Mouse (Mus musculus): ENCODE results near the gene Trabd2b.

Trabd2b gene

DNA sequence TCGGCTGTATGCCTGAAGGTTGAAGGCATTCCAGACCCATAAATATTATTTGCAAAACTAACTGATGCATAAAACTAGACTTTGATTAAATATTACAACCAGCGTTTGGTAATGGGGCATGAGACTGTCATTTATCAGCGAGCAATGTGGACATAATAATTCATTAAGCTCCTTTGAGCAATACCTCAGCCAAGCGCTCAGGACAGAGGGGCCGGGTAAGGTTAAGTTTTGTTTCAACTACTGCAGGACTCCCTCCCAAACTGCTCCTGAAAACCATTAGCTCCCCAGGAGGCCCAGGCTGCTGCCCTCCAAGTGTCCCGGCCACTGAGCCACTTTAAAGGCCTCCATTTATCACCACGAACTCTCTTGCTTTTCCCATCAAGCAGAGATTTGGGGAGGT is 93.8 kb downstream of the Trabd2b start:
- no peak for DNase-seq

DNA sequence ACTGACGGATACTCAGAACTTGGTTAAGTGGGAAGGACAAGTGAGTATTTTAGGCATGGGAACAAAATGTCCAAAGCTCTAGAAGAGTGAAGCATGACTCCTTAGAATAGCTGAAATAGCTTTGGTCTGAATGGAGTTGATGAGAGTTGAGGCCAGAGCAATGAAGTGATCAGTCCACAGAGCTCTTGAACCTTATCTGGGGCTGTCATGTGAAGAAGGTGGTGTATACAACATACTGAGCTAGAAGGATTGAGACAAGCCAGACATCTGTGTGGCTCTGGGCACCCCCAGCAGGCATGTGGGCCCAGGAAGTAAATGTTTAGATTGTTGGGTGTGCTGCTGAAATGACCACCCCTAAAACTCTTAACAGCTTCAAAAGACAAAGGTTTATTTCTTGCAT is 94.5 kb downstream of the Trabd2b start:
- DNase-seq: no peak

DNA sequence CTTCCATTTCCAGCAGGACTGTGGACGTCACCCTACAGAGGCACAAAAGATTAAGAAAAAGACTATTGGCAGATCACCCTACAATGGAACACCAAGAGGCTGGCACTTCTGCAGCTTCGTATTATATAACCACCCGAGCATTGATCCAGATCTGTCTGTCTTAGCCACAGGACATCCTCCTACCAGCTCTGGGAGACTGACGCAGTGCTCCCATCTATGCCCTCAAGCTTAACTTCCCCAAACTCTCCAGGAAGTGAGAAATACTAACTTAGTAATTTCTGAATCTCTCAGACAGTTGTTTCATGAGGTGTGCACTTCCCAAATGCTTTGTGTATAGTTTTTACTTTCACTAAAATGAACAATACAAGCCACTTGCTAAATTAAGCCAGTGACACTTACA is 95.1 kb downstream of the Trabd2b start:
- DNase-seq: no peak

DNA sequence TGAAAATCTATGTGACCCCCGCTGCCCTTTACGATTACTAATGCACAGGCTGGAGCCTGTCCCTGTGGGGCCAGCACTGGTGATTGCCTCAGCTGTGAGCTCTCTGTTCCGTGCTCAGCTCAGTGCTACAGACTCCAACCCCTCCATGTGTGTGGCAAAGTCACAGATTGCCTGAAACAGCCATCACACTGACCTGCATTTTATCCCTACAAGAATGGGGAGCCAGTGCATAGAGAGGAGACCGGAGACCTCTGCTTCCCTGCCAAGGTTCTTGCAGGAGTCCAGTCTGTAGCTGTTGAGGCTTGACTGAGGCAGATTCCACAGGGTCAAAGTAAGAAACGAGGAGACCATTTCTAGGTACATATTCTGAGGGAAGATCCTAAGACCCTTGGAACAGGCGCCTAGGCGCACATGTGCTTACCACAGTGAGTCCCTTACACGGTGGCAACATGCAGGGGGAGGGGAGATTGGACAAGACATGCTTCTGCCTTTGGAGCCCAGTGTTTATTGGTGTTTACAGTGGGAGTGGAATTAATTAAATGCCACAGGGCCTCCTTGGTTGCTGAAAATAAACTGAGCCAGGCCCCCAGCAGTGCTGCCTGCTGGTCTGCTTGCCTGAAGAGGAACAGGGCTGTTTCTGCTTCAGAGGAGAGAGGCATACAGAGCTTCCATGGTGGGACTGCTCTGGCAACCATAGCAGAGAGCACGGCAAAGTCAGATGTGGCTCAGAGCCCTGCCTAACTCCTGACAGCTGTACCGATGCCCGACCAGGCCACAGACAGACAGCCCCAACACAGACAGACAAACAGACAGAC is 97.9 kb downstream of the Trabd2b start:
- DNase-seq: no peak

DNA sequence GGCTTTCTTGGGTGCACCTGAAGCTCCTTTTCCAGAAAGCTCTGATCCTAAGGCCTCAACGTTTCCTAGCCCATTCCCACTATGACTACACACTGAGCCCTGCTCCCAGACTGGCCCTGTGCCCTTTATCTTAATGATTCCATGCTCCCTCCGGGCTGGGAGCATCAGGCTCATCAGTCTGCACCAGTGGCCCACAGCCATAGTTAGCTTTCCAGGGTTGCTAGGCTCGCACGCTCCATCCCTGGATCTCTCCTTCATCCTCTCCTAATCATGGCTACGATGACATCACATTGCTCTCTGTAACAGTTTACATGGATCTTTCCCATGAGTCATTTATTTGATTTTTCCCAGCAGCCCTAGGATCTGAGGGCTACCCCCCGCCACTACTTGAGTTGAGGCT is 103.1 kb downstream of the Trabd2b start:
- no peak for DNase-seq

DNA sequence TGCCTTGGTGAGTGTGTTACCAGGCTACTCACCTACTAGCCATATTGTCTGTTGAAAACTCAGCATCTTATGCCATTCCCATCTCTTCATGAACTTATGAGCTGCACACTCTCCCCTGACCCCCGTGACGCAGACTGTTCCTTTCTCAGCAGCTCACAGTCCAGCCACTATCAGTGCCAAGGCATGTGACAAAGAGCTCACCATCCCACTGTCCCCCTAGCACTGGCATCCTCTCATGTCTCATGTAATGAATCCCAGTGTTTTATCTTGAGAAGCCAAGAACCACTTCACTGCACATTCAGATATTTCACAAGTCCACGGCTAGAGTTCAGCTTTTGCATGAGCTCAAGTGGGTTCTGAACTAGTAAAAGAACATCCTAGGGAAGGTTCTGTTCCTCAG is 105.1 kb downstream of the Trabd2b start:
- no peak for DNase-seq

DNA sequence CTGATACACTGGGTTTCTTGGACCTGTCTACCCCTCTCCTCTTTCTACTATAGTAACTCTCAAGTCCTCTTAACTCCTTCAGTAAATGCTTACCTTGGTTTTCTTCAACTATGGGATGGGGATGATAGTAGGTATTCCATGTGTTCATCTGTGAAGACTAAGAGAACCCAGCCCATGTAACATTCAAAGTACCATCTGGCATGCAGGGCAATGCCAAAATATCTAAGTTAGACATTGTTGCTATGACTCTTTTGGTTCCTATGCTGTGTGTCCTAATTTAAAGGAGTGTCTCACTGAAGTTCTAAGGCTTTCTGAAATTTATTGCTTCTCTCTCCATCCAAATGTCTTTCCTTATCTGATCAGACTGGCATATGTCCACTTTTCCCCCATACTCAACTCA is 106.6 kb downstream of the Trabd2b start:
- DNase-seq: no peak

DNA sequence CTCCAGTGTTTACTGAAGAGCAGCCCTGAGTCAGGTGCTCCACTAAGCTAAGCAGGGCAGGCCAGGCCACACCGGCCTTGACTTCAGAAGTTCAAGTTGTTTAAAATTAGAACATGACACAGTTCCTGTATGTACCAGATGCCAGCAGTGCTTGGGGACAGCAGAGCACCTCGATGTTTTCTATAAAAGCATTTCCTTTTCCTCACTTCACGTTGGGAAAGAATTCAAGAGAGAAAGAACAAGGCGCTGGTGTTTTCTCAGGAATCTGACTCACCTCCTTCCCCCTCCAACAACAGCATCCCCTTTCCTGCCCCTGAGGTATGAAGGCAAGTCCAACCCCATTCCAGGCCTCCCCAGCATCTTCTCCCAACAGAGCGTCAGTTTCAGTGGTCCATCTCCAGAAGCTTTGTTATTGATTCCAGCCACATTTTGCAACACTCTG is 108.8 kb downstream of the Trabd2b start:
- DNase-seq: no peak

DNA sequence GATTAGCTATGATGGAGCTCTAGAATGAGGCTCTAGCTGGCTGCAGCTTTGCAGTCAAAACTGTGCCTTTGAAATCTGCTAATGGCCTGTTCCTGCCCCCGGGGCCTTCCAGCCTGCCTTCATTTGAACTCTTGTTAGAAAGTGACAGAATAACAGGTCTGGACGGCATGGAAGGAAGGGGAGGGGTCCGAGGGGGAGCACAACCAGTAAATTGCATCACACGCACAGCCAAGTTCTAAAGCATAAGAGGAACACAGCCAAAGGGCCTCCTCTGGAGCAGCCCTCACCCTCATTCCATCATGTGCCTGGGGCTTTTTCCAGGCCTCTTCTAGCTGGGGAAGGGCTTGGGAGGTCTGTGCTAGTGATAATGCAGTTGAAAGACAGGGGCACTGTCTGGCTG is 110.1 kb downstream of the Trabd2b start:
- no peak for DNase-seq

DNA sequence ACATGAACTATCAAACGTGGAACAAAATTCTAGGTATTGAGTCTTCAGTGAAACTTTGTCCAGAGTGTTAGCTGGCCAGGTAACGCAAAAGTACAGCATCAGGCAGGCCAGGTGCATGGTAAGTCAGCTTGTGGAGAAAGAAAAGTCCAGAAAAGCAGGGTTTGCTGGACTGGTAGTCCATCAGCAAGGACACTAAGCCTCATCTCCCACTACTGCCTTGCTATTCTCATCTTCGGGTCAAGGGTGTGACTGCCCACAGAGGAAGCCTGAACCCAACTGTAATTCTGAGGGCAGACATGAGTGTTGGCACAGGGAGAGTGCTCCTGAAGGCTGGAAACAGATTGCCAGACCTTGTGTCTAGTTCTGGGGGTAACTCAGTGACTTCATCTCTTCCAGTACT is 111.5 kb downstream of the Trabd2b start:
- DNase-seq: no peak

DNA sequence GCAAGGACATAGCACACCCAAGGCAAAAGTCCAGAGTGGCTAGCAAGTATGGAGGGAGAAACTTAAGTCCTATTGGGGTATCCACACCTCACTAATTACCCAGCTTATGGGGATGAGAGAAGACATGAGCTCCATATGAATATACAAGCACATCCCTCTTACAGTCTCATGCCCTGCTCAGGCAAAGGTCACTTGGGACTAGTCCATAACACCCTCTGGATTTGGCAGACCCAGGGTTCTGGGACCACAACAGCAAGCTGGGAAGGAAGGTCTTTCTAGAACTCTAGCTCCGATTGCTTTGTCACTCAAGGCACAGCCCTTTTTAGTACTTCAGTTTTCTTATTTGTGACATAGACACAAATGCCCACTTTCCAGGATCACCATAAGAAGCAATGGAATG is 112.0 kb downstream of the Trabd2b start:
- no peak for DNase-seq

DNA sequence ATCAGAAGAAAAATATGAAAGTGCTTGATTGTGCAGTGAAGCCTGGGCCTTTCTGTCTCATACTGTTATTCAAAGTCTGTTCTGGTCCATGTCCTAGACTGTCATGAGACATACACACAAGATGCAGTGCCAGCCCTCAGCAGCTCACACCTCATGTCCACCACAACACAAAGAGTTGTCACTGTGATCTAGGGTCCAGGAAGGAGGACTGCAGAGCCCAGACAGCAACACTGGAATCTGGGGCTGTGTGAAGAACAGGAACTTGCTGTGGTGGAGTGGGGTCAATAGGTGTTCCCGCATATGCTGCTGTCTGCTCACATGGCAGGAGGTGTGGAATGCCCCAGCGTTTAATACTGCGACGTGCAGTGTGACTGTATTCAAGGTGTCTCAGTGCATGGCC is 112.8 kb downstream of the Trabd2b start:
- DNase-seq: no peak

DNA sequence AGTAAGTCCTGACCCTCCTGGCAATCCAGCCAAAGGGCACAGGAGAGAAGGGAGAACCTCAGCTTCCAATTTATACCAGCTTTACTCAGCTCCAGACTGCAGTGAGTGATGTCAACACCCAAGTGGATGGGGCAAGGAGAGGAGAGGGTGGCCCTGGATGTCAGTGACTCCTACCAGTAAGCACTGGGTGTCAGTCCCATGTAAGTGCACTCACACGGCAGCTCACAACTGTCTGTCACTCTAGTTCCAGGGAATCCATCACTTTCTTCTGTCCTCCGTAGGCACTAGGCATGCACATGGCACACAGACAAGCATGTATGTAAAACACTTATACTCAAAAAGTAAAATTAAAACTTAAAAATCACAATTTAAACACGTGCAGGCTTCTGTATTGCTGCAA is 113.4 kb downstream of the Trabd2b start:
- DNase-seq: no peak

DNA sequence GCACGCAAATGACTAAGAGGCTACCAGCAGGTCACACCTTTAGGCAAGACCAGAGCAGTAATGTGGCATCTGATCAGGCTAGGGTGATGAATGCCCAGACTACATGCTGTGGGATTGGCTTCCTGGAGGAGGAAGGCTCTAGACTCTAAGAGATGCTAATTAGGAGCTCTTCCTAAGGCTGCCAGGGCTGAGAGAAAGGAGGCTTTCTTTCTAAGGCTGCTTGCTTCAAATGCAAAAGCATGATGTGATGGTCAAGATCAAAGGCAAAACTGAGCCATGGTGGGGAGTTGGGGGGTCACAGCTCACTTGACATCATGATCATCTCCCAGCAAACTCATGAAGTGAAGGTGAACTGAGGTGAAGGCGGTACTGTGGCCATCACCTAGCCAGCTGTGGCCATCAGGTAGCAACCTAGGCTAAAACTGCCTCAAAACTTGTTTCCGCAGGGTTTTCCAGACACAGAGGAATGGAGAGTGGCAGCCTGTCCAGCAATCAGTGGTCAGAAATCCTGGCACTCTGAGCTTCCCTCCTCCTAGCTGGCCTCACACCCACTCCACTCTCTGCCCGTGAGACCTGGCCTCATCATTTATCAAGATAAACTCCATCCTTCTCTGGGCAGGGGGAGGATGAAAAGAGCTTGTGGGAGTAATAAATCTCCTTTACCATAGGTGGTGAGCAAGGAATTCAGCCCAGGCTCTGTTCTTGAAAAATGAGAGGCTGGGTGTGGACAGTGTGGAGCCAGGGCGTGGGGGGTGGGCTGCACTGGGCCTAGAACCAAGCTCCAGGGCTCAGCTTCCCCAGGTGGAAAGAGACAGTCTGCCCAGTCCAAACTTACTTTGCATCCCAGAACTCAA is 117.0 kb downstream of the Trabd2b start:
- no peak for DNase-seq

DNA sequence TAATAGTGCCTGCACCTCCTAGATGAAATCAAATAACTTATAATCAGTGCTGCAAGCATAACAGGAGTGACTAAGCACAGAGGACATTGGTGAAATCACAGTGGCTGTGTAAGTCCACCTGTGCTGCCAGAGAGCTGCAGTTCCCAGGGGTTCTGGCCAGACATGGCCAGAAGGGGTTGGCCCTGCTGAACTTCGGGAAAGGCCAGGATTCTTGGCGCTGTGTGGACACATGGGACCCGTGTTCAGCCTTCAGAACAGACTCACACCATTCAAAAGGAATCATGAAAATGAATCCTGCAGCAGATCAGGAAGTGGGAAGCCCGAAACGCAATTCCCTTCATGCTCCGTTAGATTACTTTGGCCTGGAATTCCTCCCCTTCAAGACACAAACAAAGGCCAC is 125.1 kb downstream of the Trabd2b start:
- no peak for DNase-seq

DNA sequence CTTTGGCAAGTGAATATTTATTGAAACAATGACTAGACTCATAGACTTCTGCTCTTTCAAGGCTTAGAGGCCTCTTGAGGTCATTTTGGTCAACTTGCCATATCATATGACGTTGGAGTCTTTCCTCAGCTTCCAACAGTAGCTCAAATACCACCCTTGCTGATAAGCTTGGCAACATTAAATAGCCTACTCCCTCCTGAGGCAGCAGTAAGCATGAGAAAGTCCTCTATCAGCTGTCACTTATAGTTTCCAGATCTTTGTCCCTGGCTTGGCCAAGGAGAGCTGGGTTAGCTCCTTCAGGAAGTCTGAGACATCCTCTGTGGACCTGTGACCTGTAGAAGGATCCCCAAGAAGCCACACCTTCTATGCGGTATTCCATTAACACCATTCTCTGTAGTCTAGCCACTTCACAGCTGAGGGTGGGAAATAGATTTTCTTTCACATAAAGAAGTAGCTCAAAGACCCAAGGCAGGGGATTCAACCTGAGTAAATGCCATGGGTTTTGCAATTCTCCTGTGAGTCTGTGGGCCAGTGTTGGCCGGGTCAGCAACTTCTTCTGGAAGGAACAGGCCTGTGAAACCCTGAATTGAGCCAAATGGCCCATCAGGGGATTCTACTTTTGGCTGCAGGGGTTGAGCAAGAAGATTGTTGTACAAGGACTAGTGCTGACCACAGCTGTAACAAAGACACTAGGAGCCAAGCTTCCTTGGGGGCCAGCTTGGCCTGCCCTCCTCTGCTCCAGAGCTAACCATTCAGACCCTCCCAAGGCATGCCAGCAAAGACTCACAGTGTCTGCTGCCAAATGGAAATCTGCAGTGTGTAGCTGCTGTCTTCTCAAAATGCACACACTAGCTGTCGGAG is 127.6 kb downstream of the Trabd2b start:
- no peak for DNase-seq

DNA sequence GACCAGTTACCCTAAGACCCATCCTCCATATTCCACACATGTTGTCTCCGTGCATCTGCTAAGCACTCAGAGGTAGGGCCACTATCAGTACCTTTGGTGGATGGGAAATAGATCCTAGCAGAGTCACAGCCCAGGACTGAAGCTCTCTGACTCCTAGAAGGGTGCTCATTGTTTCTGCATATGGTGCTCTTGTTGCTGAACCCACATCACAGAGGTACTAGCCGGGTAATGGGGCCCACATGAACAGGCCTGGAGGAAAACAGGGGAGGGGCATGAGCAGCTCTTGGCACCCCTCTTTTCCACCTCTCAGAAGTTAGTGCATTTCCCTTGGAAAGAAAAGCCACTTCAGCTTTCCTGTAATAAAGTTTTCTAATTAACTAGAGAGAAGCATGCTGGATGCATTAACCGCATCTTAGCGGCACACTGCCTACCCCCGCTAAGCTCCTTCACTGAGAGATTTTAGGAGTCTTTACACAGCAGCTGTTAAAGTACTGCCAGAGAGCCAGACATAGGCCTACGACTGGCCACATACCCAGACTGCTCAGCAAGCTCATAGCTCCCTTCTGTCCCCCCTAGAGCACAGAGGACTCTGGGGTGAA is 131.0 kb downstream of the Trabd2b start:
- DNase-seq: no peak

DNA sequence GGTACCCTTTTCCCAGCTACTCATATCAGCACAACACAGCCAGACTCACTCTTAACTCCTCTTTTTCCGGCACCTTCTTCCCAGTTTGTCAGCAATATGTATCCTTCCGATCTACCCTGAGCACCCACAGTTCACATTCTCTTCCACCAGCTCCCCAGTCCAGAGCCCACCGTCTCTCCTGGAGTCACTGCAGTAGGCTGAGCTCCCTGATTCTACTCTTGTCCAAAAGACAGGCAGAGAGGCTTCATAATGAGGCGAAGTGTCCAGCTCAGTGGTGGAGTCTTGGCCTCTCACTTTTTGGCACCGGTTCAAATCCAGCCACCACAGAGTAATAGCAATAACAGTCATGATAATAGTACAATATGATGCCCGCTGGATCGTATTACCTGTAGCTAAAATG is 133.5 kb downstream of the Trabd2b start:
- no peak for DNase-seq

DNA sequence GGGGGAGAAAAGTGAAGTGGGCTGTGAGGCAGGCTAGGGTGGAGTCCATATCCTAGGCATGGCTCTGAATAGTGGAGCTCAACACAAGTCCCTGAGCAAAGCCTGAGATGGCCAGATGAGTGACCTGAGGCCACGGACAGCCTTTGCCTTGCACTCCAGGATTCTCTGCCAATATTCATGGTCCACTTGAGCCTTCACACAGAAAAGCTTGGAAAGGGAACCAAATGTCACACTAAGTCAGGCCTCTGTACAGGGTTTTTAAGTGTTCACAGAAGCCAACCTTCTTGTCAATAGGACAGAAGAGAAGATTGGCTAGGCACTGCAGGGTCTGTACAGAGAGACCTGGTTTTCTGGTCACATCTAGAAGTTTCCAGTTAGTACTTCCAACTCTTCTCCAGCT is 134.7 kb downstream of the Trabd2b start:
- DNase-seq: no peak

DNA sequence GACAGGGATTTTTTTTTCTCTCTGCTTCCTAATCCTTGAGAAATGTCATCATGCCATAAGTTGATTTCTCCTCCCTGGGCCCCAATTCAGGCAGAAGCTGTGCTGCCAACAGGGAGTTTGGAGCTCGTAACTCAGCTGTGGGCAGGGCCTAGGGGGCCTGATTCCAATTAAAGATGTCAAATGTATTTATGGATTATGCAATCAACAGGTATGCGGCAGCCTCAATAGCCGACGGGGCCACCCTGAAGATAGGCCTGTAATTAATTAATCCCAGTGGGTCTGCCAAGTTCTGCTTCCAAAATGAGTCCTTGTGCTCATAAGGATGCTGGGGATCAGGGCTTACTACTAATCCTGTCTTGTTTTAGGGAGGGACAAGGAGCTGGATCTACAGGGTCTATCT is 135.6 kb downstream of the Trabd2b start:
- no peak for DNase-seq

DNA sequence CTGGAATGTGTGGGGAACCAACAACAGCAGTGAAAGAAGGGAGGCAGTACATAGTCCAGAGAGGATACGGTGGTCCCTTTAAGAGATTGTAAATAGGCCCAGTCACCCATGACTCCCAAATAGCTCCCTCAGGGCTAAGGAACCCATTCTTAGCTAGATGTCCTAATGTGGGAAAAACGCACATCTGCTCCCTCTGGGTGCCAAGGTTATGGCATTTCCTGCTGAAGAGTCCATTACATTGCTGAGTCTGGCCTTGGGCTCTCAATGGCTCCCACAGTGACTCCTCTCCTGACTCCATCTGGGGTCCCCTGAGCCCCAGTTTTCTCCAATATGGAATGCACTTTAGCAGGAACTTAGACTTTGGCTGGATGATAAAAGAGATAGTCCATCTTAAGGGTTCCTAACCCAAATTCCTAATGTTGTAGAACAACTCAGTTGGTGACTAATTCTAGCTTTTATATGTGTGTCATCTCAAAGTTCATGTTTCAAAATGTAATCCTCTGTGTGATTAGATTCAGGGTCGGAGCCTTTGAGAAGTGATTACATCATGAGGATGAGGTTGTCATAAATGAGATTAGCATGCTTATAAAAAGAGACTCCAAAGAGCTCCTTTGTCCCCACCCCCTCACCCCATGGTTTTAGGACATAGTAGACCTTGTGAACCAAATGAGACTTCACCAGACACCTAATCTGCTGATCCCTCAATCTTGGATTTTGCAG is 139.1 kb downstream of the Trabd2b start:
- DNase-seq: no peak
